Mouse (Mus musculus) neural tube, embryonic 15.5 days (tissue): ENCODE measurements around the gene Enah. TPM values are rescaled to one million over a fixed set of nuclear protein-coding genes. Genes with fewer than 3 reads are reported as not detected.
A peak's percentile ranks its signal among the peaks of the same experiment; 100 is the strongest.

Source experiments
- ATAC-seq: fragments of 200-750 bp; cut with Nextera tagmentation; 2 replicates; pipeline ENCODE4 v1.8.0; 2017; ENCODE audit warnings: mild to moderate bottlenecking, moderate TSS enrichment, moderate library complexity; ENCODE audit not compliant: low FRiP score
- H3K27ac ChIP-seq: fragments of 300-500 bp; sonication (generic); replicated peaks from 2 replicates; pipeline ENCODE4 v1.5.1; 2015; ENCODE audit warnings: mild to moderate bottlenecking, inconsistent platforms
- H3K27me3 ChIP-seq: fragments of 300-500 bp; sonication (generic); replicated peaks from 2 replicates; pipeline ENCODE4 v1.6.1; 2015; ENCODE audit warnings: inconsistent platforms
- H3K36me3 ChIP-seq: fragments of 300-500 bp; sonication (generic); 2 replicates; pipeline ENCODE4 v1.6.1; 2015; ENCODE audit warnings: inconsistent platforms
- H3K4me1 ChIP-seq: fragments of 300-500 bp; sonication (generic); 2 replicates; pipeline ENCODE4 v1.6.1; 2015; ENCODE audit warnings: inconsistent platforms
- H3K4me2 ChIP-seq: fragments of 300-500 bp; sonication (generic); 2 replicates; pipeline ENCODE4 v1.6.1; 2015; ENCODE audit warnings: inconsistent platforms, mild to moderate bottlenecking, moderate library complexity
- H3K4me3 ChIP-seq: fragments of 300-500 bp; sonication (generic); replicated peaks from 2 replicates; pipeline ENCODE4 v1.5.1; 2015; ENCODE audit warnings: mild to moderate bottlenecking, inconsistent platforms
- H3K9ac ChIP-seq: fragments of 300-500 bp; sonication (generic); replicated peaks from 2 replicates; pipeline ENCODE4 v1.6.1; 2015; ENCODE audit warnings: mild to moderate bottlenecking, inconsistent platforms
- H3K9me3 ChIP-seq: fragments of 300-500 bp; sonication (generic); replicated peaks from 2 replicates; pipeline ENCODE4 v1.6.1; 2016; ENCODE audit warnings: inconsistent platforms
- WGBS: fragments of 180-500 bp; shearing (Covaris S2); methylation state at CpG from one replicate; pipeline ENCODE4 v1.1.7; 2015; ENCODE audit warnings: mixed read lengths; 5-methylcytosine and 5-hydroxymethylcytosine counted together
- polyA plus RNA-seq: library from polyadenylated mRNA; unstranded; fragments of >200 nt; fragmentation: Nextera tagmentation; extraction: Ambion mirVana; gene quantifications from 2 replicates; pipeline ENCODE4 v1.2.1, GENCODE M21; 2015

Gene Enah
- polyA plus RNA-seq, 1 experiment from 2014 or later = 34.1 TPM

- no peaks in the 10 kb centered on the region for H3K9me3 ChIP-seq
- H3K4me1 ChIP-seq = no peaks in the 10 kb centered on the region
- no peak overlapping the region for H3K4me2 ChIP-seq
- H3K9ac ChIP-seq = no peak overlapping the region
- H3K4me3 ChIP-seq = no peak overlapping the region
- no peak for ATAC-seq
- H3K36me3 ChIP-seq = no peaks in the 10 kb centered on the region
- 81% methylated on average over 6 of the region's 6 CpGs for WGBS
- no peaks in the 10 kb centered on the region for H3K27me3 ChIP-seq
- H3K27ac ChIP-seq = no peak overlapping the region
These were observed 153.1 kb downstream of the Enah start for GRCm38 (mm10) chr1:181866429-181867280.

- Histone ChIP-seq H3K27ac (no peak overlapping the region), H3K36me3 (no peaks in the 10 kb centered on the region)
These were observed 153.9 kb downstream of the Enah start for GRCm38 (mm10) chr1:181865863-181866216.

GRCm38 (mm10) chr1:181864971-181865862 is 154.6 kb downstream of the Enah start:
- H3K9me3 ChIP-seq = no peaks in the 10 kb centered on the region
- H3K27me3 ChIP-seq = no peaks in the 10 kb centered on the region
- H3K27ac ChIP-seq = no peak overlapping the region
- H3K36me3 ChIP-seq = no peaks in the 10 kb centered on the region
- ATAC-seq = no peak
- H3K4me2 ChIP-seq = no peak overlapping the region
- 80% methylated on average over 11 of the region's 11 CpGs for WGBS
- H3K4me1 ChIP-seq = no peaks in the 10 kb centered on the region
- no peak overlapping the region for H3K9ac ChIP-seq
- H3K4me3 ChIP-seq = no peak overlapping the region

More at GRCm38 (mm10) chr1:181865863-181866216, 153.9 kb downstream of the Enah start:
- no peak overlapping the region for H3K4me2 ChIP-seq
- no peak overlapping the region for H3K4me3 ChIP-seq
- no peaks in the 10 kb centered on the region for H3K9me3 ChIP-seq
- WGBS = 86% methylated on average over 5 of the region's 5 CpGs
- no peaks in the 10 kb centered on the region for H3K4me1 ChIP-seq
- no peaks in the 10 kb centered on the region for H3K27me3 ChIP-seq
- H3K9ac ChIP-seq = no peak overlapping the region
- no peak for ATAC-seq

GRCm38 (mm10) chr1:181863431-181863830 is 156.4 kb downstream of the Enah start:
- Histone ChIP-seq H3K9ac (no peak overlapping the region), H3K9me3 (no peaks in the 10 kb centered on the region), H3K4me1 (no peaks in the 10 kb centered on the region), H3K4me3 (no peak overlapping the region), H3K36me3 (no peaks in the 10 kb centered on the region), H3K27me3 (no peaks in the 10 kb centered on the region), H3K4me2 (no peak overlapping the region), H3K27ac (no peak overlapping the region)
- WGBS = 29% methylated on average over 8 of the region's 8 CpGs
- ATAC-seq = no peak

GRCm38 (mm10) chr1:181862676-181863374 is 157.0 kb downstream of the Enah start:
- Histone ChIP-seq H3K27ac (no peak overlapping the region), H3K4me3 (no peak overlapping the region), H3K4me1 (no peaks in the 10 kb centered on the region), H3K36me3 (no peaks in the 10 kb centered on the region), H3K4me2 (no peak overlapping the region), H3K9me3 (no peaks in the 10 kb centered on the region), H3K27me3 (no peaks in the 10 kb centered on the region), H3K9ac (no peak overlapping the region)
- 37% methylated on average over 16 of the region's 16 CpGs for WGBS
- ATAC-seq = no peak

- ATAC-seq = no peak
- no peaks in the 10 kb centered on the region for H3K4me1 ChIP-seq
- no peaks in the 10 kb centered on the region for H3K27me3 ChIP-seq
- no peaks in the 10 kb centered on the region for H3K36me3 ChIP-seq
- no peak overlapping the region for H3K27ac ChIP-seq
- H3K4me3 ChIP-seq = no peak overlapping the region
- H3K4me2 ChIP-seq = no peak overlapping the region
- no peaks in the 10 kb centered on the region; the same call in 1 of the 2 replicates for H3K9me3 ChIP-seq
- WGBS = 77% methylated on average over 2 of the region's 2 CpGs
- no peak overlapping the region for H3K9ac ChIP-seq
These were observed 158.4 kb downstream of the Enah start for GRCm38 (mm10) chr1:181861181-181861902.

- Histone ChIP-seq H3K27me3 (no peaks in the 10 kb centered on the region), H3K4me3 (no peak overlapping the region), H3K4me2 (no peak overlapping the region), H3K36me3 (no peaks in the 10 kb centered on the region), H3K9ac (no peak overlapping the region), H3K27ac (no peak overlapping the region), H3K4me1 (no peaks in the 10 kb centered on the region), H3K9me3 (no peaks in the 10 kb centered on the region; the same call in 1 of the 2 replicates)
- no peak for ATAC-seq
- 35% methylated on average over 5 of the region's 5 CpGs for WGBS
These were observed 159.1 kb downstream of the Enah start for GRCm38 (mm10) chr1:181860659-181861058.

GRCm38 (mm10) chr1:181856329-181856728 is 163.5 kb downstream of the Enah start:
- no peak overlapping the region for H3K27ac ChIP-seq
- H3K4me1 ChIP-seq = peaks cover 11% of the 10 kb centered on the region
- no peaks in the 10 kb centered on the region; the same call in 1 of the 2 replicates for H3K9me3 ChIP-seq
- 86% methylated on average over 2 of the region's 2 CpGs for WGBS
- no peak overlapping the region for H3K9ac ChIP-seq
- H3K4me3 ChIP-seq = no peak overlapping the region
- no peaks in the 10 kb centered on the region for H3K36me3 ChIP-seq
- no peaks in the 10 kb centered on the region for H3K27me3 ChIP-seq
- no peak overlapping the region for H3K4me2 ChIP-seq
- no peak for ATAC-seq

GRCm38 (mm10) chr1:181854829-181855228 is 165.0 kb downstream of the Enah start:
- H3K4me1 ChIP-seq = peaks cover 11% of the 10 kb centered on the region
- no peak overlapping the region for H3K9ac ChIP-seq
- H3K4me3 ChIP-seq = no peak overlapping the region
- no peak overlapping the region for H3K4me2 ChIP-seq
- 90% methylated on average over 2 of the region's 2 CpGs for WGBS
- H3K27ac ChIP-seq = no peak overlapping the region
- ATAC-seq = no peak
- no peaks in the 10 kb centered on the region for H3K36me3 ChIP-seq
- H3K9me3 ChIP-seq = no peaks in the 10 kb centered on the region; the same call in 1 of the 2 replicates
- H3K27me3 ChIP-seq = no peaks in the 10 kb centered on the region

GRCm38 (mm10) chr1:181853081-181853736 is 166.6 kb downstream of the Enah start:
- Histone ChIP-seq H3K36me3 (no peaks in the 10 kb centered on the region), H3K4me2 (peak overlapping the region; percentile 50), H3K9ac (no peak overlapping the region), H3K4me3 (no peak overlapping the region; the same call in 1 of the 2 replicates), H3K27ac (no peak overlapping the region), H3K4me1 (peaks cover 11% of the 10 kb centered on the region), H3K27me3 (no peaks in the 10 kb centered on the region), H3K9me3 (no peaks in the 10 kb centered on the region; the same call in 1 of the 2 replicates)
- no peak for ATAC-seq
- 15% methylated on average over 21 of the region's 21 CpGs for WGBS
